8 mouse cellular contexts compared by ENCODE assay signal in the genomic region with DNA sequence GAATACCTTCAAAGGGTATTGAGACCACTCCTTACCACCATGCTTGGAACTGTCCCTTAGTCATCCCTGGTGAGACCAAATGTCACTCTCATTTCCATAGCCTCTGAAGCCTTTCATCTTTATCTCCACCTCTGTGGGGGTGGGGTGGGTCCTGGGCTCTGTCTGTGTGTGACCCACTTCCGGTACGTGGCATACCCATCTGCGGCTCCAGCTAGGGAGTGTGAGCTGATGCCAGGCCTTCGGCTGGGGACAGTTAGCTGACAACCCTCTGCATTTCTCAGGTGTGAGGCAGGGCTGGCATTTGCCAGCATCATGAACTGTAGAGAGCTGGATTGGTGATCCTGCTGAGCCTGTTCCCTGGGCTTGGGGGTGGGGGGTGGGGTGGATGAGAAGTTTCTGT. TPM values are rescaled to one million over a fixed set of nuclear protein-coding genes. Genes with fewer than 3 reads are reported as not detected.
DNase-seq lines count a peak whose midpoint lies in the region; ATAC-seq lines count a peak whose summit lies in the region.

No protein-coding gene starts in this region.

- intact Hi-C loops in heart, postnatal 25 days (cut with DNase I): no loop called here

- peaks cover 16% of the 10 kb centered on the region for H3K4me1 ChIP-seq in heart, embryonic 11.5 days (ENCODE audit: control insufficient read depth, insufficient read depth, low read length)
- peaks cover 43% of the 10 kb centered on the region for H3K4me1 ChIP-seq in liver, embryonic 13.5 days (replicated peaks)

- peak overlapping the region; percentile 21; the same call in 1 of the 2 replicates for H3K4me2 ChIP-seq in heart, embryonic 11.5 days
- peak overlapping the region; percentile 4; the same call in 1 of the 2 replicates for H3K4me2 ChIP-seq in liver, embryonic 13.5 days

- no peak overlapping the region for H3K9ac ChIP-seq in heart, embryonic 11.5 days (ENCODE audit: low read depth, low read length)
- H3K9ac ChIP-seq in liver, embryonic 13.5 days: no peak overlapping the region

- H3K9me3 ChIP-seq in heart, embryonic 11.5 days (replicated peaks; ENCODE audit: control insufficient read depth, low read length): no peaks in the 10 kb centered on the region
- H3K9me3 ChIP-seq in liver, embryonic 13.5 days (replicated peaks): no peaks in the 10 kb centered on the region

- H3K27ac ChIP-seq in heart, embryonic 11.5 days (ENCODE audit: low read depth, low read length): no peak overlapping the region
- no peak overlapping the region for H3K27ac ChIP-seq in liver, embryonic 13.5 days

- no peak overlapping the region for H3K4me3 ChIP-seq in heart, embryonic 11.5 days (ENCODE audit: low read depth, low read length)
- no peak overlapping the region for H3K4me3 ChIP-seq in liver, embryonic 13.5 days (replicated peaks)

- no peaks in the 10 kb centered on the region for H3K36me3 ChIP-seq in heart, embryonic 11.5 days (ENCODE audit: control insufficient read depth, insufficient read depth, low read length)
- H3K36me3 ChIP-seq in liver, embryonic 13.5 days: 0 out of 2 replicates have a peak, but pooled peaks cover 5% of the 10 kb centered on the region

- no peaks in the 10 kb centered on the region for H3K27me3 ChIP-seq in heart, embryonic 11.5 days (ENCODE audit: control insufficient read depth, insufficient read depth, low read length)
- no peaks in the 10 kb centered on the region for H3K27me3 ChIP-seq in liver, embryonic 13.5 days

- WGBS in heart, embryonic 11.5 days (ENCODE audit: insufficient replicate concordance): 11% methylated on average over 4 of the region's 4 CpGs
- 22% methylated on average over 4 of the region's 4 CpGs for WGBS in liver, embryonic 13.5 days (ENCODE audit: insufficient replicate concordance)

- 0 out of 2 replicates have a peak, but pooled peaks have one; percentile 38 for ATAC-seq in heart, embryonic 11.5 days (replicated peaks; ENCODE audit: insufficient number of reproducible peaks, low FRiP score, low TSS enrichment)
- peak; percentile 24; the same call in 1 of the 2 replicates for ATAC-seq in liver, embryonic 13.5 days (ENCODE audit: low read depth)

- DNase-seq in heart, postnatal 25 days (ENCODE audit: low spot score): no peak
- peak; percentile 19 to 44 for DNase-seq in spleen, adult 18-20 months
- no peak for DNase-seq in spleen, adult 12 weeks (ENCODE audit: low spot score)
- no peak for DNase-seq in liver, embryonic 13.5 days
- DNase-seq in thymus, postnatal 4 days: peak; percentile 83
- DNase-seq in left cerebral cortex, adult 18-20 months (ENCODE audit: low spot score in 2 of 2): no peak
- DNase-seq in frontal cortex, adult 2 months (ENCODE audit: extremely low spot score in 1 of 2, low spot score in 1 of 2): no peak

RNA-seq across cellular contexts. Expression of a gene that starts 10.6 kb away (rescaled TPM):
- polyA plus RNA-seq in heart, embryonic 11.5 days (2014; fragmentation: Nextera tagmentation; extraction: Ambion mirVana): 8.3 and 8.9 TPM in 2 replicates
- total RNA-seq in heart, postnatal 25 days (2021): 10 to 100 TPM; 25.5 to 29.9 TPM
- polyA plus RNA-seq in liver, embryonic 13.5 days (2015; fragmentation: Nextera tagmentation; extraction: Ambion mirVana): 4.0 and 5.3 TPM in 2 replicates
- 10 to 100 TPM; 67.8 to 71.8 TPM for total RNA-seq in left cerebral cortex, adult 18-20 months (2021)
- polyA plus RNA-seq in frontal cortex, adult 2 months (2012; rRNA removed): 34.6 and 36.8 TPM in 2 replicates

RNA-seq across cellular contexts. Expression of a gene that starts 10.7 kb away (rescaled TPM):
- polyA plus RNA-seq in heart, embryonic 11.5 days (2014; fragmentation: Nextera tagmentation; extraction: Ambion mirVana): 0.39 and 1.1 TPM in 2 replicates
- 1 to 10 TPM; 3.8 to 4.1 TPM for total RNA-seq in heart, postnatal 25 days (2021)
- polyA plus RNA-seq in liver, embryonic 13.5 days (2015; fragmentation: Nextera tagmentation; extraction: Ambion mirVana): 0.77 and 1.00 TPM in 2 replicates
- total RNA-seq in left cerebral cortex, adult 18-20 months (2021): 1 to 10 TPM; 1.6 TPM
- 1.4 and 1.7 TPM in 2 replicates for polyA plus RNA-seq in frontal cortex, adult 2 months (2012; rRNA removed)

Comparison
In these comparisons a context has a peak if more than half of its experiments do, and no peak if none do; other contexts are left out.
1. DNase-seq: peak in spleen, adult 18-20 months (2 of 2) and thymus, postnatal 4 days (single experiment); none in heart, postnatal 25 days (single experiment), spleen, adult 12 weeks (single experiment), liver, embryonic 13.5 days (single experiment), left cerebral cortex, adult 18-20 months (0 of 2) and frontal cortex, adult 2 months (0 of 2).